Mouse (Mus musculus): ENCODE results near the gene Mbnl2. TPM values are rescaled to one million over a fixed set of nuclear protein-coding genes. Genes with fewer than 3 reads are reported as not detected.

Mbnl2 gene
- polyA plus RNA-seq, 1 experiment from 2014 or later = 110 TPM

DNA sequence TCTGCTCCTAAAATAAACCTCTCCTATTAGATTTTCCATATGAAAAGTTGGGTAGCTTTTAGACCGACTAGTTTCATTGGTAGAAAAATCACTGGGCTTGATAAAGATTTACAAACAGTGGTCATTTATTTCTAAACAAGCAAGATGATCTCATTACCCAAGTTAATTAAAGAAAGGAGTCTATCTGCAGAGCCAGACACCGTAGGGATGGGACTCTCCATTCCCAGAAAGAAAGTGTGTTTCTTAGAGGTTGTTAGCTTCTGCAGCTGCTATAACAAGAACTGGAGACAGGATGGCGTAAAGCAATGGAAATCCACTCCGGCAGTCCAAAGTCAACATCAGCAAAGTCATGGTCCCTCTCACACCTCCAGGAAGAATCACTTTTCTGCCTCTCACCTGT, 92.1 kb downstream of the Mbnl2 start:
- DNase-seq = no peak
- WGBS = 87% methylated on average over 4 of the region's 4 CpGs
- H3K4me3 ChIP-seq (ENCODE audit: low read depth, low read length) = no peak overlapping the region
- H3K4me1 ChIP-seq (ENCODE audit: insufficient read depth) = peaks cover 18% of the 10 kb centered on the region
- no peaks in the 10 kb centered on the region for H3K9me3 ChIP-seq (ENCODE audit: low read depth, low read length)
- H3K36me3 ChIP-seq (ENCODE audit: insufficient read depth) = no peaks in the 10 kb centered on the region; the same call in 1 of the 2 replicates
- H3K4me2 ChIP-seq = no peak overlapping the region
- no peak overlapping the region for H3K9ac ChIP-seq
- ATAC-seq (ENCODE audit: insufficient read depth) = no peak
- H3K27me3 ChIP-seq (ENCODE audit: insufficient read depth, low read length) = no peaks in the 10 kb centered on the region
- no peak for TF ChIP-seq CTCF (IDR thresholded peaks at IDR 0.05; ENCODE audit: low read depth)
- H3K27ac ChIP-seq (ENCODE audit: low read depth) = no peak overlapping the region

GRCm38 (mm10) chr14:120368456-120368855, 93.0 kb downstream of the Mbnl2 start:
- H3K27ac ChIP-seq (ENCODE audit: low read depth) = no peak overlapping the region
- no peaks in the 10 kb centered on the region for H3K27me3 ChIP-seq (ENCODE audit: insufficient read depth, low read length)
- no peak overlapping the region for H3K9ac ChIP-seq
- DNase-seq (no peak), ATAC-seq (ENCODE audit: insufficient read depth) (no peak)
- no peak overlapping the region for H3K4me3 ChIP-seq (ENCODE audit: low read depth, low read length)
- H3K36me3 ChIP-seq (ENCODE audit: insufficient read depth) = no peaks in the 10 kb centered on the region; the same call in 1 of the 2 replicates
- peaks cover 23% of the 10 kb centered on the region for H3K4me1 ChIP-seq (ENCODE audit: insufficient read depth)
- no peak for TF ChIP-seq CTCF (IDR thresholded peaks at IDR 0.05; ENCODE audit: low read depth)
- no peaks in the 10 kb centered on the region for H3K9me3 ChIP-seq (ENCODE audit: low read depth, low read length)
- 61% methylated on average over 5 of the region's 5 CpGs for WGBS
- no peak overlapping the region for H3K4me2 ChIP-seq

DNA sequence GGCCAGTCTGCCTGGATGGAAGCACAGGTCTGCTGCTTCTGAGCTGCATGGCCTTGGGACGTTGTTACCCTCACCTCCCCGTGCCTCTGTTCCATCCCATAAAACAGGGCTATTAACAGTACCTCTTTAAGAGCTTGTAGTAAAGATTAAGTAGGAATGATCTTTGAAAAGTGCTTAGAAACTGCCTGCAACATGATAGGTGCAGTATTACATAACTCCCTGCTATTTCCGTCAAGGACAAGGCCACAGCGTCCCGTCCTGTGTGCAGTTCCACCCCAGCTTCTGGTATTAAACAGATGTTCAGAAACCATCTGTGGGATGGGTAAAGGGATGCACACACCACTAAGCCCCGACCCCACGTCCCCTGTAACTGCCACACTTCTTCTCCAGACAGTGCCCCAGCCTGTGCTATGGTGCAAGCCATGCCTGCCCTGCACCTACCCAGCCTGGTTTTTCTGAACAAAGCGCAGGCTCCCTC, 93.5 kb downstream of the Mbnl2 start:
- no peak for DNase-seq
- TF ChIP-seq CTCF (IDR thresholded peaks at IDR 0.05; ENCODE audit: low read depth) = no peak
- no peak overlapping the region for H3K4me2 ChIP-seq
- H3K36me3 ChIP-seq (ENCODE audit: insufficient read depth) = no peaks in the 10 kb centered on the region; the same call in 1 of the 2 replicates
- 0 out of 2 replicates have a peak overlapping the region, but pooled peaks have one; percentile 22 for H3K27ac ChIP-seq (ENCODE audit: low read depth)
- H3K9ac ChIP-seq = no peak overlapping the region
- 47% methylated on average over 8 of the region's 8 CpGs for WGBS
- peaks cover 28% of the 10 kb centered on the region for H3K4me1 ChIP-seq (ENCODE audit: insufficient read depth)
- no peaks in the 10 kb centered on the region for H3K9me3 ChIP-seq (ENCODE audit: low read depth, low read length)
- no peaks in the 10 kb centered on the region for H3K27me3 ChIP-seq (ENCODE audit: insufficient read depth, low read length)
- peak; percentile 6; the same call in 1 of the 2 replicates for ATAC-seq (ENCODE audit: insufficient read depth)
- H3K4me3 ChIP-seq (ENCODE audit: low read depth, low read length) = no peak overlapping the region

GRCm38 (mm10) chr14:120370044-120370443, 94.6 kb downstream of the Mbnl2 start:
- 80% methylated on average over 14 of the region's 14 CpGs for WGBS
- Histone ChIP-seq H3K36me3 (ENCODE audit: insufficient read depth) (no peaks in the 10 kb centered on the region; the same call in 1 of the 2 replicates), H3K27ac (ENCODE audit: low read depth) (no peak overlapping the region), H3K9me3 (ENCODE audit: low read depth, low read length) (no peaks in the 10 kb centered on the region), H3K9ac (no peak overlapping the region), H3K4me2 (no peak overlapping the region), H3K4me1 (ENCODE audit: insufficient read depth) (peaks cover 32% of the 10 kb centered on the region), H3K27me3 (ENCODE audit: insufficient read depth, low read length) (no peaks in the 10 kb centered on the region), H3K4me3 (ENCODE audit: low read depth, low read length) (no peak overlapping the region)
- ATAC-seq (ENCODE audit: insufficient read depth) (no peak), DNase-seq (no peak)
- no peak for TF ChIP-seq CTCF (IDR thresholded peaks at IDR 0.05; ENCODE audit: low read depth)

- peaks cover 32% of the 10 kb centered on the region for H3K4me1 ChIP-seq (ENCODE audit: insufficient read depth)
- no peak overlapping the region for H3K9ac ChIP-seq
- H3K9me3 ChIP-seq (ENCODE audit: low read depth, low read length) = no peaks in the 10 kb centered on the region
- H3K27ac ChIP-seq (ENCODE audit: low read depth) = no peak overlapping the region
- ATAC-seq (ENCODE audit: insufficient read depth) (no peak), DNase-seq (no peak)
- TF ChIP-seq CTCF (IDR thresholded peaks at IDR 0.05; ENCODE audit: low read depth) = no peak
- H3K4me2 ChIP-seq = no peak overlapping the region
- WGBS = 80% methylated on average over 11 of the region's 11 CpGs
- no peaks in the 10 kb centered on the region; the same call in 1 of the 2 replicates for H3K36me3 ChIP-seq (ENCODE audit: insufficient read depth)
- no peaks in the 10 kb centered on the region for H3K27me3 ChIP-seq (ENCODE audit: insufficient read depth, low read length)
- H3K4me3 ChIP-seq (ENCODE audit: low read depth, low read length) = no peak overlapping the region
Measured at GRCm38 (mm10) chr14:120370631-120371030, 95.2 kb downstream of the Mbnl2 start.

- DNase-seq = no peak
- no peak for ATAC-seq (ENCODE audit: insufficient read depth)
- WGBS = 72% methylated on average over 5 of the region's 5 CpGs
Measured at GRCm38 (mm10) chr14:120371174-120371573, 95.7 kb downstream of the Mbnl2 start.

DNA sequence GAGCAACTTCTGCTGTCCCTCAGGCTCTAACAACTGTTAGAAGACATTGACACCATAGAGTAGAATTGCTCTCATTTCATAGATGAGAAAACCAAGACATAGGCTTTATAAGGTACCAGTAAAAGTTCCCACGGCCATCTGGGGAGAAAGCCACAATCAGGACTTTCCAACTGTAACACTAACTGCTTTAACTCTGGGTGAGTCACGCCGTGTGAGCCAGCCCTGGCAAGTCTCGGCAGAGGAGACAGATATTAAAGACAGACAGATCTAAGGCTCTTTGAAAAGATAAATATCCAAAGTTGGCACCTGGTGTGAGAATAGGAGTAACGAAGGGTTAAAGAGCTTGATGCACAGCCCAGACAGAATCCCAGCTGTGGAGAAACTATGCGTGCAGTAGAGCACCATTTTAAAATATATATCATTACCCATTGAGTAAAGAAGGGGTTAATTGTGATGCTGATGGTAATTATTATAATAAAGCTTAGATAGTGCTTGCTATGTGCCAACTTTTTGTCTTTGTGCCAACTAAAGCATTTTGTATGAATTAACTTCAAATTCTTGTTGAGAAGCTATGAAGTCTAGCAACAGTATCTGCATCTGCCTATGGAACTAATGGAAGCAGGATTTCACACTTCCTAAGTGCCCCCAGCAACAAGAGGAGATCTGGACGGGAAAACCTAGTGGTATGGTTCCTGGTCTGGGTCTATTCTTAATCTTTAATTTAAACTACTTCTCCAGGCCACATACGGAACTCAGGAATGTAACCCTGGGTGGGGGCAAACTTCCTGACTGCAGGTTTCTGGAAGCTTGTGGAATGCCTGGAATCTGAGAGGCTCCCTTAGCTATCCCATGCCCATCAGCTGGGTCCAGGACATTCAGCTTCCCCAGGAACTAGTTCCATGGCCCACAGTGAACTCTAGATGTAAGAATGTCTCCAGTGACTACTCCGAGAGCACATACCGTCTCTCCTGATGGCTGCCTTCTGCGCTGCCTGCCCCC, 97.9 kb downstream of the Mbnl2 start:
- ATAC-seq (ENCODE audit: insufficient read depth) = peak; percentile 9; the same call in 1 of the 2 replicates
- Histone ChIP-seq H3K4me1 (ENCODE audit: insufficient read depth) (peaks cover 42% of the 10 kb centered on the region), H3K27me3 (ENCODE audit: insufficient read depth, low read length) (no peaks in the 10 kb centered on the region), H3K9ac (no peak overlapping the region), H3K4me2 (no peak overlapping the region; the same call in 1 of the 2 replicates), H3K9me3 (ENCODE audit: low read depth, low read length) (no peaks in the 10 kb centered on the region), H3K36me3 (ENCODE audit: insufficient read depth) (no peaks in the 10 kb centered on the region), H3K4me3 (ENCODE audit: low read depth, low read length) (no peak overlapping the region), H3K27ac (ENCODE audit: low read depth) (peak overlapping the region; percentile 50; the same call in 1 of the 2 replicates)
- WGBS = 51% methylated on average over 11 of the region's 11 CpGs
- no peak for TF ChIP-seq CTCF (IDR thresholded peaks at IDR 0.05; ENCODE audit: low read depth)
- DNase-seq = peak; percentile 44

More at GRCm38 (mm10) chr14:120371174-120371573, 95.7 kb downstream of the Mbnl2 start:
- Histone ChIP-seq H3K27ac (ENCODE audit: low read depth) (no peak overlapping the region), H3K4me1 (ENCODE audit: insufficient read depth) (peaks cover 32% of the 10 kb centered on the region), H3K36me3 (ENCODE audit: insufficient read depth) (no peaks in the 10 kb centered on the region; the same call in 1 of the 2 replicates), H3K9ac (no peak overlapping the region), H3K4me3 (ENCODE audit: low read depth, low read length) (no peak overlapping the region), H3K27me3 (ENCODE audit: insufficient read depth, low read length) (no peaks in the 10 kb centered on the region), H3K9me3 (ENCODE audit: low read depth, low read length) (no peaks in the 10 kb centered on the region), H3K4me2 (no peak overlapping the region)
- no peak for TF ChIP-seq CTCF (IDR thresholded peaks at IDR 0.05; ENCODE audit: low read depth)

Measured in lung, embryonic 14.5 days (tissue).